Mouse (Mus musculus): Measurements from ENCODE around the gene Ehd1.

GRCm38 (mm10) chr19:6304787-6305516, 28.4 kb downstream of the Ehd1 start:
- peak; percentile 99 for TF ChIP-seq CTCF (IDR thresholded peaks at IDR 0.05; ENCODE audit: low read depth)
- TF ChIP-seq EP300 (optimal IDR thresholded peaks at IDR 0.05), result no peak
